Comparison of ENCODE assay signal across 13 mouse cellular contexts in genomic region chr9:96979417-96980030, GRCm38 (mm10). TPM values are rescaled to one million over a fixed set of nuclear protein-coding genes. Genes with fewer than 3 reads are reported as not detected.
DNase-seq lines count a peak whose midpoint lies in the region; ATAC-seq and TF ChIP-seq lines count a peak whose summit lies in the region.
"Had no signal": no experiment of that assay in that cellular context is flagged by ENCODE, and none has a peak within 500 bp of the region (broad histone marks: within the 10 kb centered on the region; RNA-seq: fewer than 3 reads in every experiment).

No protein-coding gene starts in this region.

- no peak for DNase-seq in lung, embryonic 14.5 days
- no peak for DNase-seq in lung, postnatal 14 days
- peak; percentile 53 for DNase-seq in hindbrain, embryonic 11.5 days (ENCODE audit: low spot score)
- peak; percentile 69 to 86 for DNase-seq in kidney, postnatal 25 days
- DNase-seq in adrenal gland, adult 8-10 months, result no peak
- DNase-seq in frontal cortex, postnatal 25 days (ENCODE audit: low spot score in 2 of 2), result no peak
- no peak for DNase-seq in thymus, adult 18-20 months
- DNase-seq: cerebellum, adult 11 months; heart, postnatal 10 days; right cerebral cortex, adult 18-20 months had no signal

- H3K4me3 ChIP-seq in lung, embryonic 14.5 days (ENCODE audit: low read depth, low read length), result no peak overlapping the region
- no peak overlapping the region for H3K4me3 ChIP-seq in hindbrain, embryonic 11.5 days (ENCODE audit: low read depth, low read length)
- no peak overlapping the region for H3K4me3 ChIP-seq in stomach, embryonic 14.5 days (ENCODE audit: low read depth, low read length)
- H3K4me3 ChIP-seq: erythroblast, embryonic 14.5 days had no signal

- no peaks in the 10 kb centered on the region for H3K9me3 ChIP-seq in lung, embryonic 14.5 days (ENCODE audit: low read depth, low read length)
- no peaks in the 10 kb centered on the region for H3K9me3 ChIP-seq in hindbrain, embryonic 11.5 days (ENCODE audit: control insufficient read depth, low read length)
- H3K9me3 ChIP-seq in stomach, embryonic 14.5 days (ENCODE audit: control insufficient read depth, low read depth, low read length), result no peaks in the 10 kb centered on the region

- no peak overlapping the region for H3K9ac ChIP-seq in lung, embryonic 14.5 days
- peak overlapping the region; percentile 35; the same call in 1 of the 2 replicates for H3K9ac ChIP-seq in hindbrain, embryonic 11.5 days (ENCODE audit: low read depth, low read length)
- no peak overlapping the region for H3K9ac ChIP-seq in stomach, embryonic 14.5 days (replicated peaks; ENCODE audit: low read depth, low read length)

- peaks cover 22% of the 10 kb centered on the region for H3K4me1 ChIP-seq in lung, embryonic 14.5 days (ENCODE audit: insufficient read depth)
- H3K4me1 ChIP-seq in hindbrain, embryonic 11.5 days (replicated peaks; ENCODE audit: control insufficient read depth, insufficient read depth, low read length), result peaks cover 53% of the 10 kb centered on the region
- H3K4me1 ChIP-seq in stomach, embryonic 14.5 days (ENCODE audit: control insufficient read depth, insufficient read depth, low read length), result peaks cover 43% of the 10 kb centered on the region

- TF ChIP-seq CTCF in lung, embryonic 14.5 days (IDR thresholded peaks at IDR 0.05; ENCODE audit: low read depth), result no peak

- WGBS in lung, embryonic 14.5 days, result 27% methylated on average over 13 of the region's 13 CpGs
- WGBS in hindbrain, embryonic 11.5 days, result 16% methylated on average over 13 of the region's 13 CpGs
- 16% methylated on average over 13 of the region's 13 CpGs for WGBS in stomach, embryonic 14.5 days

- peak overlapping the region; percentile 58; the same call in 1 of the 2 replicates for H3K27ac ChIP-seq in lung, embryonic 14.5 days (ENCODE audit: low read depth)
- peak overlapping the region; percentile 94 for H3K27ac ChIP-seq in hindbrain, embryonic 11.5 days (ENCODE audit: low read depth, low read length)
- H3K27ac ChIP-seq in stomach, embryonic 14.5 days (ENCODE audit: low read length), result no peak overlapping the region
- H3K27ac ChIP-seq: macrophage had no signal

- 0 out of 2 replicates have a peak overlapping the region, but pooled peaks have one; percentile 31 for H3K4me2 ChIP-seq in lung, embryonic 14.5 days
- H3K4me2 ChIP-seq in hindbrain, embryonic 11.5 days (replicated peaks; ENCODE audit: low read depth, low read length), result peak overlapping the region; percentile 21
- 0 out of 2 replicates have a peak overlapping the region, but pooled peaks have one; percentile 16 for H3K4me2 ChIP-seq in stomach, embryonic 14.5 days (replicated peaks; ENCODE audit: low read depth, low read length)

- no peaks in the 10 kb centered on the region for H3K36me3 ChIP-seq in lung, embryonic 14.5 days (ENCODE audit: insufficient read depth)
- H3K36me3 ChIP-seq in hindbrain, embryonic 11.5 days (ENCODE audit: control insufficient read depth, insufficient read depth, low read length), result no peaks in the 10 kb centered on the region
- H3K36me3 ChIP-seq in stomach, embryonic 14.5 days (ENCODE audit: control insufficient read depth, insufficient read depth, low read length), result no peaks in the 10 kb centered on the region

- no peaks in the 10 kb centered on the region for H3K27me3 ChIP-seq in lung, embryonic 14.5 days (ENCODE audit: insufficient read depth, low read length)
- no peaks in the 10 kb centered on the region for H3K27me3 ChIP-seq in hindbrain, embryonic 11.5 days (ENCODE audit: control insufficient read depth, insufficient read depth, low read length)
- H3K27me3 ChIP-seq in stomach, embryonic 14.5 days (ENCODE audit: control insufficient read depth, insufficient read depth, low read length), result no peaks in the 10 kb centered on the region

- no peak for ATAC-seq in lung, embryonic 14.5 days (ENCODE audit: insufficient read depth)
- no peak for ATAC-seq in hindbrain, embryonic 11.5 days (ENCODE audit: low FRiP score)
- no peak for ATAC-seq in stomach, embryonic 14.5 days (ENCODE audit: insufficient number of reproducible peaks, insufficient read depth, low FRiP score, low read depth)

RNA-seq across cellular contexts. Expression of gene Spsb4, which starts 39.1 kb away (rescaled TPM):
- polyA plus RNA-seq in lung, embryonic 14.5 days (2014; fragmentation: Nextera tagmentation; extraction: Ambion mirVana), result 13.7 and 16.6 TPM in 2 replicates
- 85.4 and 99.3 TPM in 2 replicates for polyA plus RNA-seq in hindbrain, embryonic 11.5 days (2014; fragmentation: Nextera tagmentation; extraction: Ambion mirVana)
- 19.9 and 23.4 TPM in 2 replicates for polyA plus RNA-seq in stomach, embryonic 14.5 days (2014; fragmentation: Nextera tagmentation; extraction: Ambion mirVana)
- total RNA-seq in adrenal gland, adult 8-10 months (2022), result under 1 TPM; 0.74 to 0.98 (median 0.85) TPM

Comparison
In these comparisons a context has a peak if more than half of its experiments do, and no peak if none do; other contexts are left out.
1. DNase-seq: peak in hindbrain, embryonic 11.5 days (single experiment) and kidney, postnatal 25 days (2 of 2); none in lung, embryonic 14.5 days (single experiment), lung, postnatal 14 days (single experiment), adrenal gland, adult 8-10 months (single experiment), frontal cortex, postnatal 25 days (0 of 2) and thymus, adult 18-20 months (0 of 2).
2. Peak in every context shown above with its lines, with median percentiles within 50 percentile points of each other: H3K4me2 ChIP-seq.